Mouse (Mus musculus): ENCODE measurements around the gene Aipl1.

DNA sequence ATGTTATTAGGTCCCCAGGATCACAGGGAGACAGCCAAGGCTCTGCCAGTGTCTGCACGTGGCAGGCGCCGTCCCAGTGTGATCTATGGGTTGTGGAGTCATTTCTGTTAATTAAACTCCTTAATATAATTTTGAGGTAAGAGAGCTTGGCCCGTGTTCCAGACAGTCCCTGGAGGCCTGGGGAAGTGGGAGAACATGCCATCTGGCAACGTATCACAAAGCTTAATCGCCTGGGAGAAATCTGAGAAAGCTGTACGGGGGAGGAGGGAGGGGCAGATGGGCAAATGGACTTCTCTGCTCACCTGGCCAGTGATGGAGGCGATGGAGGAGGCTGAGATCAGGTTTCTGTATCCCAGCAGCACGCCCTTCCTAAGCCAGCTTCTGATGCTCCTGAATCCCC lies 34.1 kb downstream of the Aipl1 start:
- TF ChIP-seq POLR2A (IDR thresholded peaks at IDR 0.05; ENCODE audit: insufficient read depth, low read length) = no peak
- no peak for TF ChIP-seq CTCF (IDR thresholded peaks at IDR 0.05; ENCODE audit: low read depth, low read length)
- TF ChIP-seq EP300 (IDR thresholded peaks at IDR 0.05; ENCODE audit: insufficient read depth, low read depth, low read length) = no peak

Data from ES-Bruce4 (cell line).